Mouse (Mus musculus) liver, adult 2 months (tissue): ENCODE measurements at regions not wholly inside any gene's neighbourhood (a gene's known extent, or its start where the extent isn't known, plus 50 kb on each side); places are given as distances from the start of the nearest gene placed in this dataset.

Experiments
- CTCF ChIP-seq: fragments of 200-500 bp; IDR thresholded peaks from 2 replicates; pipeline ENCODE4 v1.5.1; 2011; ENCODE audit warnings: low read depth, low read length, control low read depth
- POLR2A ChIP-seq: fragments of 200-500 bp; IDR thresholded peaks from 2 replicates; pipeline ENCODE4 v1.6.1; 2011; ENCODE audit warnings: low read length, control low read depth; ENCODE audit not compliant: insufficient read depth; ENCODE audit errors: extremely low read depth

DNA sequence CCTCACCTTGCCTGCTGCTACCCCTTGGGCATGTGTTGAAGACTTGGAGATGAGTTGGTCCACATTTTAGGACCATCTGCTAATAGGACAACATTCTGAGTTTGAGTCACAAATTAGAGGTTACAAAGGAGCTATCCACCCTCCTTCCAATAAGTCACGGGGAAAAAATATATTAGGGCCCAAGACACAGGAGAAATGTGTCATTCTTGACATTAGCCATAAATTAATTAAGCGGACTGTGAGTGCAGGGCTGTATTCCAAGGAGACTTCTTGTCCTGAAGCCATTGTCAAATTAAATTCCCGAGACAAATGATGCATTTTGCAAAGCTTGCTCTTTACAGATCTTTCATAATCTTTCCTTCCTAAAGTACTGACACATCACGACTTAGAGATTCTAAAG lies 79.2 kb downstream of the 1700020N01Rik start:
- TF ChIP-seq CTCF (no peak), POLR2A (no peak)
